In the genomic region with DNA sequence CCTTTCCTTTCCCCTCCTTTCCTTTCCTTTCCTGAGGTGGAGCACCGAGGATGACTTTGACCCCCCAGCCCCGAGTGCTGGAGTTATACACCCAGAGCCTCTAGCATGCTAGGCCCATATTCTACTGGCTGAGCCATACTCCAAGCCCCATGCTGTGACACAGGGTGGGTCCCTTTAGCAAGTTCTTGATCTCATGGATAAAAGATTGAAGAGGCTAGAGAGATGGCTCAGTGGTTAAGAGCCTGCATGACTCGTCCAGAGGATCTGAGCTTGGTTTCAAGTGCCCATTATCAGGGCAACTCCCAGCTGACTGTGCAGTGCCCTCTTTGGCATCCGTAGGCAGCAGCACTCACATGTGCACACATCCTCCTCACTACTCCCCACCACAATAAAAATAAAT, we compare ENCODE assay signal across 31 mouse cellular contexts. TPM values are rescaled to one million over a fixed set of nuclear protein-coding genes. Genes with fewer than 3 reads are reported as not detected.
DNase-seq lines count a peak whose midpoint lies in the region; ATAC-seq lines count a peak whose summit lies in the region.
"Had no signal": no experiment of that assay in that cellular context is flagged by ENCODE, and none has a peak within 500 bp of the region (broad histone marks: within the 10 kb centered on the region; RNA-seq: fewer than 3 reads in every experiment).

No protein-coding gene starts in this region.

- peaks cover 52% of the 10 kb centered on the region for H3K36me3 ChIP-seq in megakaryocyte, embryonic 14.5 days (replicated peaks; ENCODE audit: low read length)

- H3K9me3 ChIP-seq in megakaryocyte, embryonic 14.5 days, result no peaks in the 10 kb centered on the region
- H3K9me3 ChIP-seq: embryonic facial prominence, embryonic 13.5 days; embryonic facial prominence, embryonic 15.5 days; forebrain, embryonic 10.5 days; forebrain, embryonic 12.5 days had no signal

- ATAC-seq in megakaryocyte, adult 5-6 weeks (ENCODE audit: poor library complexity, severe bottlenecking), result no peak
- ATAC-seq: CD4-positive, CD25-positive, alpha-beta regulatory T cell, adult 4 months; forebrain, embryonic 14.5 days; forebrain, embryonic 16.5 days had no signal

- DNase-seq in ES-CJ7 (ENCODE audit: low read depth, low spot score) (peak; percentile 21), ZHBTc4 (ENCODE audit: low read depth, low spot score) (peak; percentile 52)
- DNase-seq in lung, postnatal 25 days (ENCODE audit: low spot score), result no peak
- DNase-seq in frontal cortex, adult 2 months (ENCODE audit: extremely low spot score in 1 of 2, low spot score in 1 of 2), result no peak
- no peak for DNase-seq in kidney, adult 11 months
- DNase-seq: adrenal gland, adult 2 months; adrenal gland, postnatal 10 days; adrenal gland, postnatal 25 days; B cell, adult 2 months; cerebellum, adult 11 months; cerebellum, adult 18-20 months; cerebellum, adult 9-11 months; cerebellum, postnatal 14 days; cerebellum, postnatal 36 days; embryo, embryonic 11 days had no signal

- H3K4me1 ChIP-seq in megakaryocyte, embryonic 14.5 days, result peaks cover 34% of the 10 kb centered on the region
- H3K4me1 ChIP-seq: embryonic facial prominence, embryonic 13.5 days; embryonic facial prominence, embryonic 15.5 days; forebrain, embryonic 10.5 days; forebrain, embryonic 12.5 days had no signal

- peak overlapping the region; percentile 35 for H3K4me3 ChIP-seq in megakaryocyte, embryonic 14.5 days (replicated peaks)
- H3K4me3 ChIP-seq: embryonic facial prominence, embryonic 13.5 days; embryonic facial prominence, embryonic 15.5 days; erythroblast, embryonic 14.5 days; forebrain, embryonic 10.5 days; forebrain, embryonic 12.5 days had no signal

- no peaks in the 10 kb centered on the region for H3K27me3 ChIP-seq in megakaryocyte, embryonic 14.5 days (replicated peaks)
- H3K27me3 ChIP-seq: CH12.LX; embryonic facial prominence, embryonic 13.5 days; embryonic facial prominence, embryonic 15.5 days; forebrain, embryonic 12.5 days had no signal

RNA-seq across cellular contexts. Expression of a gene that starts 11.1 kb away (rescaled TPM):
- polyA plus RNA-seq in megakaryocyte, embryonic 14.5 days (2012; ENCODE audit: insufficient read depth, low replicate concordance), result 11.1 and 19.7 TPM in 2 replicates
- total RNA-seq in megakaryocyte, adult 5-6 weeks (2015), result 26.8 and 30.6 TPM in 2 replicates
- 27.8 and 36.1 TPM in 2 replicates for total RNA-seq in megakaryocyte, adult 5-6 weeks (2017)
- polyA plus RNA-seq in frontal cortex, adult 2 months (2012; rRNA removed), result 44.7 and 48.2 TPM in 2 replicates

RNA-seq across cellular contexts. Expression of a gene that starts 42.7 kb away (rescaled TPM):
- polyA plus RNA-seq in megakaryocyte, embryonic 14.5 days (2012; ENCODE audit: insufficient read depth, low replicate concordance), result not detected in 2 replicates
- total RNA-seq in megakaryocyte, adult 5-6 weeks (2015), result not detected in 2 replicates
- not detected in 2 replicates for total RNA-seq in megakaryocyte, adult 5-6 weeks (2017)
- not detected in 2 replicates for polyA plus RNA-seq in frontal cortex, adult 2 months (2012; rRNA removed)
- total RNA-seq: adrenal gland, adult 2 months; adrenal gland, postnatal 10 days; adrenal gland, postnatal 25 days; adrenal gland, postnatal 4 days; CH12.LX; common myeloid progenitor, adult 5-6 weeks; MEL had no signal
- polyA plus RNA-seq: adrenal gland, adult 2 months; brain, embryonic 14.5 days; CD4-positive, CD25-positive, alpha-beta regulatory T cell, adult 4 months; embryonic facial prominence, embryonic 11.5 days; embryonic facial prominence, embryonic 13.5 days; erythroblast, embryonic 14.5 days; forebrain, embryonic 10.5 days; forebrain, embryonic 12.5 days; forebrain, embryonic 14.5 days; forebrain, embryonic 16.5 days had no signal

RNA-seq across cellular contexts. Expression of a gene that starts 53.7 kb away (rescaled TPM):
- polyA plus RNA-seq in megakaryocyte, embryonic 14.5 days (2012; ENCODE audit: insufficient read depth, low replicate concordance), result not detected in 2 replicates
- 0.11 TPM in 1 of 2 replicates, not detected in the other for total RNA-seq in megakaryocyte, adult 5-6 weeks (2015)
- 0.33 and 0.62 TPM in 2 replicates for total RNA-seq in megakaryocyte, adult 5-6 weeks (2017)
- polyA plus RNA-seq in frontal cortex, adult 2 months (2012; rRNA removed), result 5.3 and 6.5 TPM in 2 replicates
- total RNA-seq: CH12.LX; common myeloid progenitor, adult 5-6 weeks had no signal
- polyA plus RNA-seq: erythroblast, embryonic 14.5 days had no signal

Comparison
In these comparisons a context has a peak if more than half of its experiments do, and no peak if none do; other contexts are left out.
1. DNase-seq: peak in ES-CJ7 (single experiment) and ZHBTc4 (single experiment); none in lung, postnatal 25 days (single experiment), frontal cortex, adult 2 months (0 of 2) and kidney, adult 11 months (single experiment).